Mouse (Mus musculus) liver, adult 2 months (tissue): ENCODE measurements around the gene Sin3a.

Experiments used
- CTCF ChIP-seq: fragments of 200-500 bp; IDR thresholded peaks from 2 replicates; pipeline ENCODE4 v1.5.1; 2011; ENCODE audit warnings: low read depth, low read length, control low read depth
- POLR2A ChIP-seq: fragments of 200-500 bp; IDR thresholded peaks from 2 replicates; pipeline ENCODE4 v1.6.1; 2011; ENCODE audit warnings: low read length, control low read depth; ENCODE audit not compliant: insufficient read depth; ENCODE audit errors: extremely low read depth

- TF ChIP-seq CTCF: no peak
- no peak for TF ChIP-seq POLR2A
These were observed 1.6 kb upstream of the Sin3a start for GRCm38 (mm10) chr9:57070262-57070661.
